Mouse (Mus musculus): ENCODE results near the gene Tex44. TPM values are rescaled to one million over a fixed set of nuclear protein-coding genes. Genes with fewer than 3 reads are reported as not detected.
"Not testable (repeated sequence)": the region's sequence is repeated elsewhere in the genome, so short reads cannot be mapped to it uniquely, and the experiment has no call there.

The Tex44 gene
- polyA plus RNA-seq, 1 experiment from 2014 or later = not detected

GRCm38 (mm10) chr1:86464875-86465224, 38.7 kb downstream of the Tex44 start:
- ATAC-seq (replicated peaks; ENCODE audit: low FRiP score) (no peak), DNase-seq (ENCODE audit: low spot score) (no peak)
- Histone ChIP-seq H3K4me3 (ENCODE audit: low read depth, low read length) (no peak overlapping the region), H3K4me2 (no peak overlapping the region), H3K9me3 (ENCODE audit: control insufficient read depth, low read length) (no peaks in the 10 kb centered on the region), H3K27me3 (replicated peaks; ENCODE audit: control insufficient read depth, insufficient read depth, low read length) (no peaks in the 10 kb centered on the region), H3K36me3 (ENCODE audit: control insufficient read depth, insufficient read depth, low read length) (no peaks in the 10 kb centered on the region), H3K9ac (ENCODE audit: low read depth, low read length) (0 out of 2 replicates have a peak overlapping the region, but pooled peaks have one; percentile 1), H3K4me1 (replicated peaks; ENCODE audit: control insufficient read depth, insufficient read depth, low read length) (no peaks in the 10 kb centered on the region), H3K27ac (ENCODE audit: low read depth, low read length) (no peak overlapping the region)
- WGBS = 58% methylated on average over 4 of the region's 4 CpGs

- Histone ChIP-seq H3K4me3 (ENCODE audit: low read depth, low read length) (no peak overlapping the region), H3K9me3 (ENCODE audit: control insufficient read depth, low read length) (no peaks in the 10 kb centered on the region), H3K9ac (ENCODE audit: low read depth, low read length) (no peak overlapping the region), H3K27ac (ENCODE audit: low read depth, low read length) (no peak overlapping the region), H3K27me3 (replicated peaks; ENCODE audit: control insufficient read depth, insufficient read depth, low read length) (no peaks in the 10 kb centered on the region), H3K36me3 (ENCODE audit: control insufficient read depth, insufficient read depth, low read length) (no peaks in the 10 kb centered on the region), H3K4me1 (replicated peaks; ENCODE audit: control insufficient read depth, insufficient read depth, low read length) (peaks cover 17% of the 10 kb centered on the region), H3K4me2 (no peak overlapping the region)
- ATAC-seq (replicated peaks; ENCODE audit: low FRiP score) (no peak), DNase-seq (ENCODE audit: low spot score) (no peak)
- WGBS = 73% methylated on average over 8 of the region's 8 CpGs
These were observed 41.3 kb downstream of the Tex44 start for GRCm38 (mm10) chr1:86467416-86467815.

GRCm38 (mm10) chr1:86469876-86470275, 43.7 kb downstream of the Tex44 start:
- Histone ChIP-seq H3K27me3 (replicated peaks; ENCODE audit: control insufficient read depth, insufficient read depth, low read length) (no peaks in the 10 kb centered on the region), H3K4me1 (replicated peaks; ENCODE audit: control insufficient read depth, insufficient read depth, low read length) (peaks cover 24% of the 10 kb centered on the region), H3K4me3 (ENCODE audit: low read depth, low read length) (no peak overlapping the region), H3K9me3 (ENCODE audit: control insufficient read depth, low read length) (no peaks in the 10 kb centered on the region), H3K36me3 (ENCODE audit: control insufficient read depth, insufficient read depth, low read length) (no peaks in the 10 kb centered on the region), H3K27ac (ENCODE audit: low read depth, low read length) (peak overlapping the region; percentile 77), H3K4me2 (no peak overlapping the region), H3K9ac (ENCODE audit: low read depth, low read length) (no peak overlapping the region)
- 92% methylated on average over 4 of the region's 4 CpGs for WGBS
- no peak for ATAC-seq (replicated peaks; ENCODE audit: low FRiP score)
- DNase-seq (ENCODE audit: low spot score) = no peak

GRCm38 (mm10) chr1:86470519-86471181, 44.5 kb downstream of the Tex44 start:
- ATAC-seq (replicated peaks; ENCODE audit: low FRiP score) = peak; percentile 73

GRCm38 (mm10) chr1:86471504-86471961, 45.4 kb downstream of the Tex44 start:
- Histone ChIP-seq H3K9ac (ENCODE audit: low read depth, low read length) (peak overlapping the region; percentile 52; the same call in 1 of the 2 replicates), H3K27ac (ENCODE audit: low read depth, low read length) (peak overlapping the region; percentile 52), H3K4me2 (peak overlapping the region; percentile 82), H3K4me1 (replicated peaks; ENCODE audit: control insufficient read depth, insufficient read depth, low read length) (peaks cover 24% of the 10 kb centered on the region)
- DNase-seq (ENCODE audit: low spot score); H3K36me3 ChIP-seq (ENCODE audit: control insufficient read depth, insufficient read depth, low read length); H3K4me3 ChIP-seq (ENCODE audit: low read depth, low read length); ATAC-seq (replicated peaks; ENCODE audit: low FRiP score); H3K27me3 ChIP-seq (replicated peaks; ENCODE audit: control insufficient read depth, insufficient read depth, low read length); H3K9me3 ChIP-seq (ENCODE audit: control insufficient read depth, low read length): not testable (repeated sequence)
- 56% methylated on average over 11 of the region's 11 CpGs for WGBS

More at GRCm38 (mm10) chr1:86470519-86471181, 44.5 kb downstream of the Tex44 start:
- no peak overlapping the region for H3K4me3 ChIP-seq (ENCODE audit: low read depth, low read length)
- H3K27me3 ChIP-seq (replicated peaks; ENCODE audit: control insufficient read depth, insufficient read depth, low read length) = no peaks in the 10 kb centered on the region
- no peaks in the 10 kb centered on the region for H3K9me3 ChIP-seq (ENCODE audit: control insufficient read depth, low read length)
- no peaks in the 10 kb centered on the region for H3K36me3 ChIP-seq (ENCODE audit: control insufficient read depth, insufficient read depth, low read length)
- peak overlapping the region; percentile 77 for H3K27ac ChIP-seq (ENCODE audit: low read depth, low read length)
- peaks cover 24% of the 10 kb centered on the region for H3K4me1 ChIP-seq (replicated peaks; ENCODE audit: control insufficient read depth, insufficient read depth, low read length)
- H3K4me2 ChIP-seq = peak overlapping the region; percentile 38
- WGBS = 50% methylated on average over 12 of the region's 12 CpGs
- DNase-seq (ENCODE audit: low spot score) = no peak
- peak overlapping the region; percentile 20; the same call in 1 of the 2 replicates for H3K9ac ChIP-seq (ENCODE audit: low read depth, low read length)

GRCm38 (mm10) chr1:86472197-86472952, 46.2 kb downstream of the Tex44 start:
- H3K36me3 ChIP-seq (ENCODE audit: control insufficient read depth, insufficient read depth, low read length) = no peaks in the 10 kb centered on the region
- peaks cover 26% of the 10 kb centered on the region for H3K4me1 ChIP-seq (replicated peaks; ENCODE audit: control insufficient read depth, insufficient read depth, low read length)
- H3K9ac ChIP-seq (ENCODE audit: low read depth, low read length) = peak overlapping the region; percentile 52
- 13% methylated on average over 31 of the region's 31 CpGs for WGBS
- peak; percentile 73 for ATAC-seq (replicated peaks; ENCODE audit: low FRiP score)
- peak; percentile 76 for DNase-seq (ENCODE audit: low spot score)
- H3K27ac ChIP-seq (ENCODE audit: low read depth, low read length) = peak overlapping the region; percentile 52
- H3K9me3 ChIP-seq (ENCODE audit: control insufficient read depth, low read length) = no peaks in the 10 kb centered on the region
- H3K27me3 ChIP-seq (replicated peaks; ENCODE audit: control insufficient read depth, insufficient read depth, low read length) = no peaks in the 10 kb centered on the region
- peak overlapping the region; percentile 82 for H3K4me2 ChIP-seq
- peak overlapping the region; percentile 36 for H3K4me3 ChIP-seq (ENCODE audit: low read depth, low read length)

- no peaks in the 10 kb centered on the region for H3K27me3 ChIP-seq (replicated peaks; ENCODE audit: control insufficient read depth, insufficient read depth, low read length)
- no peak overlapping the region; the same call in 1 of the 2 replicates for H3K4me2 ChIP-seq
- DNase-seq (ENCODE audit: low spot score) (no peak), ATAC-seq (replicated peaks; ENCODE audit: low FRiP score) (no peak)
- H3K36me3 ChIP-seq (ENCODE audit: control insufficient read depth, insufficient read depth, low read length) = no peaks in the 10 kb centered on the region
- no peaks in the 10 kb centered on the region for H3K9me3 ChIP-seq (ENCODE audit: control insufficient read depth, low read length)
- H3K4me1 ChIP-seq (replicated peaks; ENCODE audit: control insufficient read depth, insufficient read depth, low read length) = peaks cover 30% of the 10 kb centered on the region
- WGBS = 79% methylated on average over 18 of the region's 18 CpGs
- H3K9ac ChIP-seq (ENCODE audit: low read depth, low read length) = no peak overlapping the region; the same call in 1 of the 2 replicates
- peak overlapping the region; percentile 52 for H3K27ac ChIP-seq (ENCODE audit: low read depth, low read length)
- no peak overlapping the region for H3K4me3 ChIP-seq (ENCODE audit: low read depth, low read length)
These were observed 47.1 kb downstream of the Tex44 start for GRCm38 (mm10) chr1:86473109-86473760.

Data from liver, embryonic 11.5 days (tissue).